Mouse (Mus musculus) kidney, postnatal 10 days (tissue): Measurements from ENCODE around the gene Cypt2.
"Not testable (repeated sequence)": the region's sequence is repeated elsewhere in the genome, so short reads cannot be mapped to it uniquely, and the experiment has no call there.

Experiments
- DNase-seq: peaks from one replicate; pipeline ENCODE4 v3.0.0; 2021; ENCODE audit warnings: mixed read lengths

Cypt2 gene

GRCm38 (mm10) chrX:105499472-105499871 lies at the start of gene Cypt2:
TSS of gene Cypt2 (plus strand) at chrX:105499772.
- DNase-seq, result not testable (repeated sequence)

GRCm38 (mm10) chrX:105546234-105546633 lies 46.7 kb downstream of the Cypt2 start:
- no peak for DNase-seq
